Mouse (Mus musculus): Measurements from ENCODE around the gene Il20.

Gene Il20

DNA sequence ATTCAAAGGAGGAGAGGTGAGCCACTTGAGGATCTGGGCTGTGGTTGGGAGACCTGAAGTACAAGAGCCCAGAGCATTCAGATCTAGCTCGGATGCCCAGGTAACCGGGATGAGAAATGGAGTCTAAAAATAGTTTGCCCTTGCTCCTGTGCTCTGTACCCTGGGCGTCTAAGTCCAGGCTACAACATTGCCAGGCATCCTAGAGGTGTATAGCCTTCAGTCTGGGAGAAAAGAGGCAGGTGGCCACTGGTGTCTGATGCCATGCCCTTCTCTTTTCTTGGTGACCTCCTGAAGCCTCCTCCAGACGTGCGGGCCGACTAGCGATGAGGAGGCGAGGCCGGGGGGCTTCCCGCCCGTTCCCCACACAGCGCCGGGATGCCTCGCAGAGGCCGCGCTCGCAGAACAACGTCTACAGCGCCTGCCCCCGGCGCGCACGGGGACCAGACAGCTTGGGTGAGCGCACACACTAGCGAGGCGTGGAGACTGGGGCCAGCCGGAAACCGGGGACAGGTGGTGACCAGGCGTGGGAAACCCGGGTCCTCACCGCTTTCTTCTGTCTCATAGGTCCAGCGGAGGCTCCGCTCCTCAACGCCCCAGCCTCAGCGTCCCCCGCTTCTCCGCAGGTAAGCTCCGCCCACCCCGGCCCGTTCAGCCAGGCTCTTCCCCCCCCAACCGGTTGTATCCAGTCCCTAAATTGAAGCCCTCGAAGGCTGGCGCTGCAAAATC is 33.2 kb downstream of the Il20 start:
- TF ChIP-seq NANOG (IDR thresholded peaks at IDR 0.05; ENCODE audit: borderline replicate concordance, low read length) (no peak), POU5F1 (IDR thresholded peaks at IDR 0.05; ENCODE audit: borderline replicate concordance, low read length) (no peak), CTCF (conservative IDR thresholded peaks at IDR 0.05; ENCODE audit: low read length) (no peak)
- H3K4me3 ChIP-seq (replicated peaks; ENCODE audit: low read length) = peak overlapping the region; percentile 77

DNA sequence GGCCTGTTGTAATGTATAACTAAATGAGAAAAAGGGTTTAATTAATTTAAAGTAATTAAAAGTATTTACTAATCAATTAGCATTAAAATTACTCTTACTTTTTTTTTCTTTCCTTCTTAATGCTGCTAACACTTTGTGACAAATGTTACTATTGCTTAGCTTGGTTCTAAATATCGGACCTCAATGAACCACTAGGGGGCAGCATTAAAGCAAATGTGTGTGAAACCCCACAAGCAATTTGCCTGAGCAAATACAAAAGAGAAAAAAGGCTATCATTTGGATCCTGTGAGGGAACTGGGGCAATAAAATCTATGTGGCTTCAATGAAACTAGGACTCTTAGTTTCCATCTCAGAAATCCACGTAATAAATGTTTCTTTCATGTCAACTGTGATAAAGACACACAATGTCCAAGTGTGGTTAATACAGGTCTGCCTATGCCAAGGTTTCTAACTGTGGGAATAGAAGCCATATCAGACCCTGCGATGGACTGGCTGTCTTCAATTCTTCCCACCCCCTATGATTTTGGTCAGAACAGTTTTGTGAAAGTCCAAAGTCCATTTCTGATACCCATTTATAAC is 34.2 kb downstream of the Il20 start:
- H3K27me3 ChIP-seq (ENCODE audit: insufficient read depth, low read length) = peaks cover 54% of the 10 kb centered on the region
- TF ChIP-seq CTCF (conservative IDR thresholded peaks at IDR 0.05; ENCODE audit: low read length) (peak; percentile 60), NANOG (IDR thresholded peaks at IDR 0.05; ENCODE audit: borderline replicate concordance, low read length) (no peak), POU5F1 (IDR thresholded peaks at IDR 0.05; ENCODE audit: borderline replicate concordance, low read length) (no peak)
- H3K9me3 ChIP-seq (ENCODE audit: low read length) = no peaks in the 10 kb centered on the region
- no peak overlapping the region for H3K4me3 ChIP-seq (replicated peaks; ENCODE audit: low read length)
- H3K4me1 ChIP-seq (replicated peaks; ENCODE audit: low read depth, low read length) = peaks cover 7% of the 10 kb centered on the region; the same call in 1 of the 2 replicates
- no peaks in the 10 kb centered on the region for H3K36me3 ChIP-seq (ENCODE audit: insufficient read depth, low read length)

More for the DNA sequence above, 33.2 kb downstream of the Il20 start:
- Histone ChIP-seq H3K4me1 (replicated peaks; ENCODE audit: low read depth, low read length) (peaks cover 7% of the 10 kb centered on the region; the same call in 1 of the 2 replicates), H3K9me3 (ENCODE audit: low read length) (no peaks in the 10 kb centered on the region), H3K36me3 (ENCODE audit: insufficient read depth, low read length) (no peaks in the 10 kb centered on the region), H3K27me3 (ENCODE audit: insufficient read depth, low read length) (peaks cover 60% of the 10 kb centered on the region)

DNA sequence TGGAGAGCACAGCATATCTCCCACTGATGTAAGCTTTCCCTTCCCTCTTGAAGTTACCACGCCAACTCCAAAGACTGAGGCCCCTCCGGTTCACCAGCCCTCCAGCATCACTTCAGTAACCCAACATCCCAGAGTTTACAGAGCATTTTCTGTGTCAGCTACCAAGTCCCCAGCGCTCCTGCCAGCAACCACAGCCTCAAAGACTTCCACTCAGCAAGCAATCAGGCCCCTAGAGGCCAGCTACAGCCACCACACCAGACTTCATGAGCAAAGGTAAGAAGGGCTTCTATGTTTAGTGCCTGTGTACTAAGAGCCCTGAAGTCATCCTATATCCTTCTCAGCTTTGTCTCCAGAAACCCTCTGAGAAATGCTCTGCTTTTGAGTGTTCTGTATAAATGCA is 35.3 kb downstream of the Il20 start:
- Histone ChIP-seq H3K4me1 (replicated peaks; ENCODE audit: low read depth, low read length) (peaks cover 7% of the 10 kb centered on the region; the same call in 1 of the 2 replicates), H3K27me3 (ENCODE audit: insufficient read depth, low read length) (peaks cover 47% of the 10 kb centered on the region), H3K9me3 (ENCODE audit: low read length) (no peaks in the 10 kb centered on the region), H3K4me3 (replicated peaks; ENCODE audit: low read length) (no peak overlapping the region), H3K36me3 (ENCODE audit: insufficient read depth, low read length) (no peaks in the 10 kb centered on the region)
- TF ChIP-seq NANOG (IDR thresholded peaks at IDR 0.05; ENCODE audit: borderline replicate concordance, low read length) = no peak
- no peak for TF ChIP-seq POU5F1 (IDR thresholded peaks at IDR 0.05; ENCODE audit: borderline replicate concordance, low read length)
- TF ChIP-seq CTCF (conservative IDR thresholded peaks at IDR 0.05; ENCODE audit: low read length) = no peak

DNA sequence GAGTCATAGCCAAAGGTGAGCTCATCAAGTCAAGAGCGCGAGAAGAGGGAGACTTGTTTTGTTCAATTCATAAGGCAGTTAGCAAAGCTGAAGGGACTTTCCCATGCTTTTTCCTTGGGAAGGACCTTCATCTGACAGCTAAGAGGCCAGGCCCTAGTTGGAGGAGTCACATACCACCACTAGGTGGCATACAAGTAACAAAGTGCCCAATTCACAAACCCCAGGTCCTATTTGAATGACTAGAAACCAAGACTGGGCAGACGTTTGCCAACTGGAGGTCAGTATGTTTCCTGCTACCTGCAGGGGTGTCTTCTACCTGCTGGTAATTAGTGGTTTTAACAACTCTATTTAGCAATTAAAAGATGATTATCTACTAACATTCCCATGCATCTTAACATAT is 36.1 kb downstream of the Il20 start:
- no peak overlapping the region for H3K4me3 ChIP-seq (replicated peaks; ENCODE audit: low read length)
- no peaks in the 10 kb centered on the region for H3K36me3 ChIP-seq (ENCODE audit: insufficient read depth, low read length)
- TF ChIP-seq NANOG (IDR thresholded peaks at IDR 0.05; ENCODE audit: borderline replicate concordance, low read length) (no peak), CTCF (conservative IDR thresholded peaks at IDR 0.05; ENCODE audit: low read length) (peak; percentile 49)
- H3K9me3 ChIP-seq (ENCODE audit: low read length) = no peaks in the 10 kb centered on the region
- peaks cover 40% of the 10 kb centered on the region for H3K27me3 ChIP-seq (ENCODE audit: insufficient read depth, low read length)
- peaks cover 7% of the 10 kb centered on the region; the same call in 1 of the 2 replicates for H3K4me1 ChIP-seq (replicated peaks; ENCODE audit: low read depth, low read length)

DNA sequence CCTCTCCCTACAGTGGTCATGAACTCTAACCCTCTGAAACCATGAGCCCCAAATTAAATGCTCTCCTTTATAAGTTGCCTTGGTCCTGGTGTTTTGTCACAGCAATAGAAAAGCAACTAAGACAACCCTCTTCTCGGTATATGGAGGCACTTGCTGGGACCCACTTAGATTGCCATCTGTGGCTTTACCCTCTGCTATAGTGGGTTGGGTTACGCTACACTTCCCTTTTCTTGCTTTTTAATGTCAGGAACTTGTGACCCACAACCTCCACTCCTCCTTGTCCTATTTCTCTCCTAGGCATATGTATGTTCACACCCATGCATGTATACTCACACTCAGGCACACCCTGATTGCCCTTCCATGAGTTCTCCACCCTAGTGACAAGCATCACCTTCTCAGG is 38.3 kb downstream of the Il20 start:
- no peak for TF ChIP-seq POU5F1 (IDR thresholded peaks at IDR 0.05; ENCODE audit: borderline replicate concordance, low read length)
- TF ChIP-seq CTCF (conservative IDR thresholded peaks at IDR 0.05; ENCODE audit: low read length) = no peak
- TF ChIP-seq NANOG (IDR thresholded peaks at IDR 0.05; ENCODE audit: borderline replicate concordance, low read length) = no peak
- Histone ChIP-seq H3K4me1 (replicated peaks; ENCODE audit: low read depth, low read length) (peaks cover 3% of the 10 kb centered on the region; the same call in 1 of the 2 replicates), H3K4me3 (replicated peaks; ENCODE audit: low read length) (no peak overlapping the region), H3K9me3 (ENCODE audit: low read length) (no peaks in the 10 kb centered on the region), H3K27me3 (ENCODE audit: insufficient read depth, low read length) (peaks cover 19% of the 10 kb centered on the region), H3K36me3 (ENCODE audit: insufficient read depth, low read length) (no peaks in the 10 kb centered on the region)

DNA sequence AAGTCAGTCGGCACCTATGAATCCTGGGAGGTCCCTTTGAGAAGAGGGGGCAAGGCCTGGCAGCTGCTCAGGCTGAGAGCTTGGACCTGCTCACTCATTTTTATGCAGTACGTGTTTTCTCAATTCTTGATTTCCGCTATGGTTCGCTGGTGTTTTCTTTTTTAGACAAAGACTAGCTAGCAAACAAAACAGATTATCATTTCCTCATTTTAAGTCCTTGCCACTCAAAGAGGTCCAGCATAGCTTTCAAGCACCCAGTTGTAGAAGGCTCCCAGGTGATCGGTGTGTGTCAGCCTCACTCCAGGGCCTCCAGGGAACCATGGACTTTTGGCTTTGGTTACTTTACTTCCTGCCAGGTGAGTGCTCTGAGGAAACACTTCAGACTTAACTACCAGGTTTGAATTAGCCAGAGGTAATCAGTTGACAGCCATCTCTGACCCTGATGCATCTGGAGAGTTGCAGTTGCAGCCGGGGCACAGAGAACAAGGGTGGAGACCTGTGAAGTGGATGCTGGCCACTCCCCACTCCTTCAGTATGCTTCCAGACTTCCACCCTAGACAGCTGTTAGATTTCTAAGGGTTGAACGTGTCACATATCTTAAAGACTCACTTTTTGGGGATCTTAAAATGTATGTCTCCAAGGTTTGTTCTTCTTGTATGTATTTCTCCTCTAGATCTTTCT is 45.6 kb downstream of the Il20 start, which contains the start of gene Fcmr:
Fcmr (plus strand) TSS at position 129 of the 681 bp plus-strand sequence.
- no peak for TF ChIP-seq NANOG (IDR thresholded peaks at IDR 0.05; ENCODE audit: borderline replicate concordance, low read length)
- no peak for TF ChIP-seq CTCF (conservative IDR thresholded peaks at IDR 0.05; ENCODE audit: low read length)
- TF ChIP-seq POU5F1 (IDR thresholded peaks at IDR 0.05; ENCODE audit: borderline replicate concordance, low read length) = no peak
- Histone ChIP-seq H3K4me1 (replicated peaks; ENCODE audit: low read depth, low read length) (no peaks in the 10 kb centered on the region), H3K4me3 (replicated peaks; ENCODE audit: low read length) (no peak within 1 kb of the TSS), H3K27me3 (ENCODE audit: insufficient read depth, low read length) (no peaks in the 10 kb centered on the region; the same call in 1 of the 2 replicates), H3K36me3 (ENCODE audit: insufficient read depth, low read length) (no peaks in the 10 kb centered on the region), H3K9me3 (ENCODE audit: low read length) (peaks cover 9% of the 10 kb centered on the region; the same call in 1 of the 2 replicates)

DNA sequence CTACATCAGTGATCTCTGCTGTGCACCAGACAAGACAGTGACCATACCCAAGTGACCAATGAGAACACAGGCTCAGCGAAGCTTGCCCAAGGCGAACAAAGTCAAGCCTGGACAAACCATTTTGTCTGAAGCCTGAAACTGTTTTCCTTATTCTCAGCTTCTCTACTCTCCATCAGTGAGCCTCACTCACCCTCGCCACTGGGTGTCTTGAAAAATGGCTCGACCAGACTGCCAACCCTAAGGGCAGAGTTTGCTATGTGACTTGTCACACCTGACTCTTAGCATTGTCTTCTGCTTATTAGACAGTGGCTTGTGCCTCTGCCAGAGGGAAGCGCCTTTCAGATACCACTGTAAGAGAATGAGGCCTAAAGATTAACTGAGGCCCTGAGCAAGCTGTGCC is 46.5 kb downstream of the Il20 start:
- TF ChIP-seq NANOG (IDR thresholded peaks at IDR 0.05; ENCODE audit: borderline replicate concordance, low read length) (no peak), POU5F1 (IDR thresholded peaks at IDR 0.05; ENCODE audit: borderline replicate concordance, low read length) (no peak), CTCF (conservative IDR thresholded peaks at IDR 0.05; ENCODE audit: low read length) (no peak)
- H3K4me3 ChIP-seq (replicated peaks; ENCODE audit: low read length) = no peak overlapping the region
- H3K36me3 ChIP-seq (ENCODE audit: insufficient read depth, low read length) = no peaks in the 10 kb centered on the region
- no peaks in the 10 kb centered on the region; the same call in 1 of the 2 replicates for H3K27me3 ChIP-seq (ENCODE audit: insufficient read depth, low read length)
- no peaks in the 10 kb centered on the region for H3K4me1 ChIP-seq (replicated peaks; ENCODE audit: low read depth, low read length)
- H3K9me3 ChIP-seq (ENCODE audit: low read length) = peaks cover 9% of the 10 kb centered on the region; the same call in 1 of the 2 replicates

DNA sequence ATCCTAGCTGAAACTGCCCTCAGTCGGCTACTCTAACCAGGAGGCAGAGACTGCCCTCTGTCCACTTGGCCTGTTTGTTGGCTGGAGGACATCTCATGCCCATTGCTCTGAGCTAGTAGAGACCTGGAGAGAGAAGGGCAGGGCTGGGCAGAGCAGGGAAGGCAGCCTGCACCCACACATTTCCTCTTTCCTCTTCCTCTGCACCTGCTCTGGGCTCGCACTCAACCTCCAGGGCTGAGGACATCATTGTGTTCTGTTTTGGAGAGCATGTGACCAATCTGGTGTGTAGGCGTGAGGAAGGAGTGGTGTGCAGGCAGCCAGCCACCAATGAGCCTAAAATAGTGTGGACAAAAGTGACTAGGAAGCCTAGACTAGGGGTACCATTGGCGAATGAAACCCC is 47.0 kb downstream of the Il20 start:
- Histone ChIP-seq H3K9me3 (ENCODE audit: low read length) (peaks cover 9% of the 10 kb centered on the region; the same call in 1 of the 2 replicates), H3K27me3 (ENCODE audit: insufficient read depth, low read length) (no peaks in the 10 kb centered on the region; the same call in 1 of the 2 replicates), H3K4me3 (replicated peaks; ENCODE audit: low read length) (no peak overlapping the region), H3K4me1 (replicated peaks; ENCODE audit: low read depth, low read length) (no peaks in the 10 kb centered on the region), H3K36me3 (ENCODE audit: insufficient read depth, low read length) (no peaks in the 10 kb centered on the region)
- TF ChIP-seq NANOG (IDR thresholded peaks at IDR 0.05; ENCODE audit: borderline replicate concordance, low read length) (no peak), CTCF (conservative IDR thresholded peaks at IDR 0.05; ENCODE audit: low read length) (no peak), POU5F1 (IDR thresholded peaks at IDR 0.05; ENCODE audit: borderline replicate concordance, low read length) (no peak)

Data from E14TG2a.4 (cell line).